Mouse (Mus musculus) kidney, postnatal 0 days (tissue): ENCODE data around the gene Tpd52l1. TPM values are rescaled to one million over a fixed set of nuclear protein-coding genes. Genes with fewer than 3 reads are reported as not detected.

ENCODE experiments used
- ATAC-seq: fragments of 200-750 bp; cut with Nextera tagmentation; replicated peaks from 2 replicates; pipeline ENCODE4 v1.8.0; 2017; ENCODE audit warnings: low read depth, moderate number of reproducible peaks, moderate TSS enrichment, moderate library complexity; ENCODE audit not compliant: low FRiP score
- DNase-seq: peaks from one replicate; pipeline ENCODE4 v3.0.0-alpha.2; 2016; ENCODE audit warnings: low spot score
- H3K27ac ChIP-seq: fragments of 300-500 bp; sonication (generic); 2 replicates; pipeline ENCODE4 v1.5.1; 2014; ENCODE audit warnings: mild to moderate bottlenecking
- H3K27me3 ChIP-seq: fragments of 300-500 bp; sonication (generic); 2 replicates; pipeline ENCODE4 v1.6.1; 2014; ENCODE audit warnings: low read length, mixed read lengths; ENCODE audit not compliant: insufficient read depth
- H3K36me3 ChIP-seq: fragments of 300-500 bp; sonication (generic); 2 replicates; pipeline ENCODE4 v1.6.1; 2014; ENCODE audit warnings: low read length, mixed read lengths; ENCODE audit not compliant: insufficient read depth
- H3K4me1 ChIP-seq: fragments of 300-500 bp; sonication (generic); replicated peaks from 2 replicates; pipeline ENCODE4 v1.6.1; 2014; ENCODE audit warnings: antibody characterized with exemption, low read length, mixed read lengths; ENCODE audit not compliant: insufficient read depth
- H3K4me2 ChIP-seq: fragments of 300-500 bp; sonication (generic); 2 replicates; pipeline ENCODE4 v1.6.1; 2014; ENCODE audit warnings: mild to moderate bottlenecking, low read length, moderate library complexity, mixed read lengths
- H3K4me3 ChIP-seq: fragments of 300-500 bp; sonication (generic); replicated peaks from 2 replicates; pipeline ENCODE4 v1.5.1; 2014; ENCODE audit warnings: low read depth, low read length
- H3K9ac ChIP-seq: fragments of 300-500 bp; sonication (generic); 2 replicates; pipeline ENCODE4 v1.6.1; 2014; ENCODE audit warnings: low read depth, low read length
- H3K9me3 ChIP-seq: fragments of 300-500 bp; sonication (generic); replicated peaks from 2 replicates; pipeline ENCODE4 v1.6.1; 2016; ENCODE audit warnings: low read length, inconsistent platforms, mixed read lengths
- CTCF ChIP-seq: IDR thresholded peaks from 2 replicates; pipeline ENCODE4 v1.5.1; 2016; ENCODE audit warnings: antibody characterized with exemption, low read depth, mild to moderate bottlenecking, moderate library complexity
- WGBS: fragments of 180-500 bp; shearing (Covaris S2); extraction: QIAGEN DNeasy Blood & Tissue Kit; methylation state at CpG from one replicate; pipeline ENCODE4 v1.1.7; 2014; 5-methylcytosine and 5-hydroxymethylcytosine counted together
- polyA plus RNA-seq: library from polyadenylated mRNA; unstranded; fragments of >200 nt; fragmentation: Nextera tagmentation; extraction: Ambion mirVana; gene quantifications from 2 replicates; pipeline ENCODE4 v1.2.1, GENCODE M21; 2015

Gene Tpd52l1
- polyA plus RNA-seq, 1 experiment from 2014 or later, result 56.3 TPM

DNA sequence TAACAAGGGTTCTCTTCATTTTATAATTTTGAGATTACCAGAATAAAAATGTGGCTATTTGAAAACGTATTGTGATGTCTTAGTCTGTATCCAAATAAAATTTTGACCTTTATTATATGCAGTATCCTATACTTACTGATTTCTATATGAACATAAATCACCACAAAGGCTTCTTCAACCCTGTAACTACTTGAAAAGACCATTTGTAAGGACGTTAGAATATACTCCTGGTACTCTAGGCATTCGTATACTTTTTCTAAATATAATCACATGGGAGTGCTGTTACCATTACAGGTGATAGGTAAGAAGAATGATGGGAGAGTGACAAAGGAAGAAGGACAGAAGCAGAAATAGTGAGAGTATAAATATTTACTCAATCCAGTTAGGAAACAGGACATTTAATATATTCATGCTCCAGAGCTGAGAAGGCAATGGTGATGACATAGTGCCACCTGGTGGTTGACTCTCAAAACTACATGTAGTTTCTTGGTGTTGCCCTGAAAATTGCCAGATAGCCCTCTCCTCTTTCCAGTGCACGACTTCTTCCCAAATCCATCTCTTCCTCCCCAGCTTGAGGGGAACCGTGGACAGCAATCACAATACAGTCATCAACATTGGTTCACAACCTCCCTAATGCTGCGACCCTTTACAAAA is 146.7 kb downstream of the Tpd52l1 start:
- TF ChIP-seq CTCF, result peak; percentile 96
- H3K4me1 ChIP-seq, result no peaks in the 10 kb centered on the region
- H3K27ac ChIP-seq, result no peak overlapping the region
- no peaks in the 10 kb centered on the region for H3K27me3 ChIP-seq
- DNase-seq (peak; percentile 86), ATAC-seq (no peak; the same call in 1 of the 2 replicates)
- H3K36me3 ChIP-seq, result no peaks in the 10 kb centered on the region
- no peak overlapping the region for H3K4me2 ChIP-seq
- no peak overlapping the region for H3K4me3 ChIP-seq
- H3K9ac ChIP-seq, result no peak overlapping the region
- 38% methylated on average over 6 of the region's 6 CpGs for WGBS
- no peaks in the 10 kb centered on the region for H3K9me3 ChIP-seq

DNA sequence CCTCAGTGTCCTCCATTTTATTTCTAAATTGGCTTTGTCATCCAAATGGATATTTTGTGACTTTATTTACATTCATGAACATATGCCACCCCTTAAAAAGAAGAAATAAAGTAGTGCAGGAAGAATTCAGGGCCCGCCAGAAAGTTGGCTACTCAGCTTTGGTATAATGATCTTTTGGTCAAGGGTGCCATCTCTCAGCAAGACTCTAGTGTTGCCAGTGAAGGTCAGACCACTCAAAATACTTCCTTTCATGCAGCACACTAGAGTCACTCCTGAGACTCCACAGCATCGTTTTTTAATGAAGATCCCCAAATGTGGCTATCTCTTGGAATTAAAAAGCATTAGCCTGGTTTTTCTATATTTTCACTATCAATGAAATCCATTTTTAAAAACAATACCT is 147.5 kb downstream of the Tpd52l1 start:
- ATAC-seq (no peak), DNase-seq (no peak)
- TF ChIP-seq CTCF, result no peak; the same call in 1 of the 2 replicates
- no peaks in the 10 kb centered on the region for H3K4me1 ChIP-seq
- no peaks in the 10 kb centered on the region for H3K36me3 ChIP-seq
- H3K9me3 ChIP-seq, result no peaks in the 10 kb centered on the region
- no peak overlapping the region for H3K4me2 ChIP-seq
- H3K27me3 ChIP-seq, result no peaks in the 10 kb centered on the region
- WGBS, result 59% methylated on average over 2 of the region's 2 CpGs
- no peak overlapping the region for H3K9ac ChIP-seq
- no peak overlapping the region for H3K27ac ChIP-seq
- no peak overlapping the region for H3K4me3 ChIP-seq

DNA sequence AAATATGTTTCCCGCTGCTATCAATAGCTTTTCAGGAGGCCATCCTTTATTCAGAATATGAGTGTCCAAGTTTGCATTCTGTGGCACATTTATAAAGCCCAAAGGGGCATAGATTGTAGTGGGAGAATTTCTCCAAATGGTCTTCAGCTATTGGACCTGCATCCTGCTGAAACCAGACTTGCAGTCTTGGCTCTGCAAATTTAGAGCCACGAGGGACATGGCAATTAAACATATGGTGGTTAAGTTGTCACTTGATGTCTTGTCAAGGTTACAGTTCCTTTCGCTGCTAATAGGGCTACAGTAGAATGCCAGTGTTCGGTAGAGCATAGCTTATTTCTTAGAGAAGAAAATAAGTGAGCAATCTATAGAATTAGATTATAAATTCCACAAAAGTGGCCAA is 148.7 kb downstream of the Tpd52l1 start:
- Histone ChIP-seq H3K9me3 (no peaks in the 10 kb centered on the region), H3K4me1 (no peaks in the 10 kb centered on the region), H3K4me2 (no peak overlapping the region), H3K9ac (no peak overlapping the region), H3K36me3 (no peaks in the 10 kb centered on the region), H3K4me3 (no peak overlapping the region), H3K27me3 (no peaks in the 10 kb centered on the region), H3K27ac (no peak overlapping the region)
- no peak for TF ChIP-seq CTCF
- ATAC-seq (no peak), DNase-seq (no peak)
- 62% methylated on average over 4 of the region's 4 CpGs for WGBS

DNA sequence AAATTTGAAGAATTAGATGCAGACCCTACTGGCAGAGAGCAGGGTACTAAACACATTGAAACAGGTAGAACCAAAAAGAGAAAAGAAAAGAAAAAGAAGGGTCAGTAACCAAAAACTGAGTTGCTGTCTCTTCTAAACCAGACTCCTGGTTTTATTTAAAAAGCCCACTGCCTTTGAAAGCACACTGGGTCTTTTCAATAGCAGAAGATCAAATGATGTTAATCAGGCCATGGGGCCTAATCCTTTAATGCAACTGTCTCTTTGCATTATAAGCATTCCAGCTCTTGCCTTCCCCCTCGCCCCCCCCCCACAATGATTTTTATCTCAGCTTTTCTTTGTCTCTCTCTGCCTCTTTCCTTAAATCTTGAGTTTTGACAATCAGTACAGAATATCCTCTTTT is 149.3 kb downstream of the Tpd52l1 start:
- H3K36me3 ChIP-seq, result no peaks in the 10 kb centered on the region
- H3K4me2 ChIP-seq, result no peak overlapping the region
- H3K27ac ChIP-seq, result no peak overlapping the region
- no peak overlapping the region for H3K9ac ChIP-seq
- H3K4me1 ChIP-seq, result no peaks in the 10 kb centered on the region
- DNase-seq (no peak), ATAC-seq (no peak)
- no peak for TF ChIP-seq CTCF
- H3K4me3 ChIP-seq, result no peak overlapping the region
- 78% methylated on average over 1 of the region's 1 CpGs for WGBS
- no peaks in the 10 kb centered on the region for H3K27me3 ChIP-seq
- H3K9me3 ChIP-seq, result no peaks in the 10 kb centered on the region

DNA sequence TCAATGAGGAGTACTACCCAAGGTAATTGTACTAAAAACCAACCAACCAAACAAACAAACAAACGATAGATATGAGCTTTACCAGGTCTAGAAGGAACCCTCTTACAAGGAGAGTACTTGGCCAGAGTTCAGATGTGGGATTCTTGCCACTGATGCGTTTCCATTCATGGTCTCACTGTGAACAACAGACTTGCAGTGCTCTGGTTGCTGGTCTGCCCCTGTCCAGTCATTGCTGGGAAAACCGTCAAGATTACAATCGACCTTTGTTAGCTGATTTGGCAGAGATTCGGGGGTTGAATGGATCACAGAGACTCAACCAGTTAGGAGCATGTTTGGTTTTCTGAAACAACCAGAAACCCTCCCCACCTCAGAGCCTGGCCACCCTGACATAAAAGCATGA is 150.1 kb downstream of the Tpd52l1 start:
- no peak for ATAC-seq
- no peaks in the 10 kb centered on the region for H3K27me3 ChIP-seq
- TF ChIP-seq CTCF, result no peak
- no peak overlapping the region for H3K27ac ChIP-seq
- no peaks in the 10 kb centered on the region for H3K9me3 ChIP-seq
- no peaks in the 10 kb centered on the region for H3K36me3 ChIP-seq
- H3K4me3 ChIP-seq, result no peak overlapping the region
- no peak for DNase-seq
- no peak overlapping the region for H3K4me2 ChIP-seq
- 67% methylated on average over 5 of the region's 5 CpGs for WGBS
- no peak overlapping the region for H3K9ac ChIP-seq
- H3K4me1 ChIP-seq, result no peaks in the 10 kb centered on the region

DNA sequence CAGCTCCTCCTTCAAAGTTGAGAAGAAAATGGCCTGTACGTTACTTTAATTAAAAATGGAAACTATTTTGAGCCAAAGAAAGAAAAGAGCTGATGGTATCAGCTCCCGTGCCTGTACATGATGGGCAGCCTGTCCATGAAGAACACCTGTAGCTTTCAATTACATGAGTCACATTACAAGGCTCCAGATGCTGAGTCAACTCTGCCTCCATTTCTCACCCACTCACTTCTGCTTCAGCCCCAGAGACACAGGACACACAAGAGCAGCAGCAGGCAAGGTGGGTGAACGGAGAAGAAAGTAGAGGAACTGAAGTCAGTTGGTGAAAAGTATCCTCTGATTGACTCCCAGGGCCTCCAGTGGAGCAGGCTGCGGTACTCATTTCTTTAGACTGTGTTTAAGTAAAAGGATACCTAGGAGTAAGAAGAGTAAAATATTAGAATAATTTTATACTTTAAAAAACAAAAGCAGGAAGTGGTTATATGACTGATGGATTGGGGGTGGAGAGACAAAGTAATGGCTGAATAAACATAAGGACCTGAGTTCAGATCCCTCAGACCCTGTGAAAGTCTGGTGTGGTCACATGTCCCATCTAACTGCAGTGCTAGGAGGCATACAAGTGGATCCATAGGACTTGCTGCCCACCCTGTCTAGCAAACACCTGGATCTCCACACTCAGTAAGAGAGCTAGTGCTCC is 156.9 kb downstream of the Tpd52l1 start:
- TF ChIP-seq CTCF, result no peak
- H3K9me3 ChIP-seq, result no peaks in the 10 kb centered on the region
- H3K4me2 ChIP-seq, result no peak overlapping the region
- DNase-seq (no peak), ATAC-seq (no peak)
- 84% methylated on average over 4 of the region's 4 CpGs for WGBS
- H3K4me3 ChIP-seq, result no peak overlapping the region
- H3K4me1 ChIP-seq, result no peaks in the 10 kb centered on the region
- H3K36me3 ChIP-seq, result no peaks in the 10 kb centered on the region
- H3K27ac ChIP-seq, result no peak overlapping the region
- H3K9ac ChIP-seq, result no peak overlapping the region
- H3K27me3 ChIP-seq, result no peaks in the 10 kb centered on the region
